Mouse (Mus musculus) forelimb bud, embryonic 11.5 days (tissue): ENCODE data around the gene Astn2.

Experiments
- DNase-seq: peaks from one replicate; pipeline ENCODE4 v3.0.0-alpha.2; 2012; ENCODE audit warnings: low read depth, low spot score

Astn2 gene

DNA sequence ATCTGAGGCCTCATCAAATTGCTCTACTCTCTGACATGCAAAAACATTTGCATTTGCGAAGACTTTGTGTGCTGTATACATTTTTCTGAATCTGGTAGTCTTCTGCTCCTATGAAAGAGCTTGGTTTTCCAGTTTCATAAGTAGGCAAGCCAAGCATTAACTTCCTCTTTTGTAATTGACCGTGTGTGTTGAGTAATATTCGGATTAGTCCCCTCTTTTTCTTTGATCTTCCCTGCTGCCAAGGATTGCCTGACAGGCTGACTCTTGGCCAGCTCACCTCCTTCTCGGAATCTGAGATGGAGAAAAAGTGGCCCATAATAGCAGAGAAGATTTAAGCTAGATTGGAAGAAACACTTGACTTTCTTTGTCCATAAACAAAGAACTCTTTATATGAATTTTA is 838.9 kb downstream of the Astn2 start:
- no peak for DNase-seq

DNA sequence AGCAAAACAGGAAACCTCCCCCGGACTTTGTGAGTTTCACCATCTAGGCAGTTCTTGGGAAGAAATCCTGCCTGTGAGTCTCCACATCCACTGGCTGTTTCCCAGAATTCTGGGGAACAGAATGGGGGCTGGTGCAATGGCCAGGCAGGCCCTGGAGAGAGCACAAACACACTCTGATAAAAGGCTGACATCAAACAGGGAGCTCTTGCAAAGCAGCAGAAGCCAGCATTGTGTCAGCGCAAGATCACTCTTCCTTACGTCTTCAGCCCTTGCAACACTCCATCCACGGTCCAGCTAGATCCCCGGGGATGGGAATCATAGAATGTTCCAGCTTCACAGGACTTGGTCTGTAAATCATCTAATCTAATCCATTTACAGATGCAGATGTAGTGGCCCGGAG is 855.9 kb downstream of the Astn2 start:
- DNase-seq: no peak

DNA sequence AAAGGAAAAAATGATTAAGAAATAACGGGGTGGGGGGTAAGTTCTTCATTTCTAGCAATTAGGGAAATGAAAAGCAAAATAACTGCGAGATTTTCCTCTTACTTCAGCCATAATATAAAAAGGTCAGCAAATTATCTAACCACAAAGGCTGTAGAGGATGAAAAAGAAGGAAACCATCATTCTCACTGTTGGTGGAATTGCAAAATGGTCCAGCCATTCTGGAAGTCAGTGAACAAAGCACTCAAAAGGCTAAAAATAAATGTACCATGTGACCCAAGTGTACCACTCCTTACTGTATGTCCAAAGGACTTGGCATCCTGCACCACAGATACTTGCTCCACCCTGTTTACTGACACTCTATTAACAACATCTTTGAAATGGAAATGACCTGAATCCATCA is 858.8 kb downstream of the Astn2 start:
- no peak for DNase-seq

DNA sequence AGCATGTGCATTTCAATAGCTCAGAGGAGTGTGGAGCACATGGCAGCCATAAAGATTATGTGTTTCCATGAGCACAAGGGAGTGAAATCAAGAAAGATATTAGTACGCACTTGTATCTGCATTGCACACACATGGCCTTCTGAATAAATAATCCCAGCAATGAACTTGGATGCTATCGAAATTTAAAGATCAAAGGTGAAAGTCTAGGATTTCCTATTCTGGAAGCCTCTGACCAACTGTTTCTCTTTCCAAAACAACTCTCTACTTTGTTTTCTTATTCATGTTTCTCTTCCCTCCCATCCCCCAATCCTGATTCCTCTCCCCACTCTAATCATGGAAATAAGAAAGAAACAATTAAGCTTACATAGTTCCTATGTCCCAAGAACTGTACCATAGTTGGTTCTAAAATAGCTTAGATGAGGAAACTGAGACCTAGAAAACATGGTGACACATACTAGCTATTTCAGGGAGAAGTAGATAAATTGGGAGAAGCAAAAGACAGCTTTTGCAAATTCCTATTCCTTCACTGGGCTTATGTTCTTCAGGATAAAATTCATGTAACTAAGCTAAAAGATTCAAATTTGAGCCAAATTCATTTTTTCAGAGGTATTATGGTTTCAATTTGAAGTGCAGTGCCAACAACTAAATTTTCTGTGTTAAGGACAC is 872.2 kb downstream of the Astn2 start:
- DNase-seq: no peak

DNA sequence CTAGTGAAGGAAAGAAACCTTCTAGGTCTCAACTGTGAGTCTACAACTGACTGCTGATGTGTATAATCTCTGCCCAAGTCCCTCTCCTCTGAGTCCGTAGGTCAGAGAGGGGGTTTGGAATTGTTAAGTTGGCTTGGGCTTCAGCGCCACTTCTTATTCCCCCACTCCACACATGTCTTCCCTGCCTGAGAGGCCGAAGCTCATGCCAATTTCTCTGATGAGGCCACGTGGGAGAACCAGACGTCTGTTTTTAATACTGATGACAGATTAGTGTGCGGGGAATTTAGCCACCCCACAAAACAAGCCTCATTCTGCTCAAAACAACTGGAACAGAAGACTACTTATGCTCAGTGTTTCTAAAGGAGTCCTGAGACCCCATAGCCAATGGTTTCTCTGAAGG is 872.8 kb downstream of the Astn2 start:
- DNase-seq: peak; percentile 34

DNA sequence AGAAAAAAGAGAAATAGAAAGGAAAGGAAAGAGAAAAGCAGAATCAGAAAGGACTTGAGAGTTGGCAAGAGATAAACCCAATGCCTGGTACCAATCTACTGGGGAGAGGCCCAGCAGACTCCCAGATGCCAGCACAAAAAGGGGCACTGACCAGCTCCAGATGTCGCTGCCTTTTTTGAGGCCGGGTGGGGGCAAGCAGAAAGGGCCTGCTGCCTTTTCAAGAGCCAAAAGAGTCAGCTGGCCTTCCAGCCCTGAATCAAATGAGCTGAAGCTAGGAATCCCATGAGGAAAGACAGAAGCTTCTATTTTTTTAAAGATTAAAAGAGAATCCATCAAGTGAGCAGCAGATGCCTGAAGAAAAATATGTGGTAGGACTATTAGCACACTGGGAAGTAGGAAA is 873.5 kb downstream of the Astn2 start:
- no peak for DNase-seq

DNA sequence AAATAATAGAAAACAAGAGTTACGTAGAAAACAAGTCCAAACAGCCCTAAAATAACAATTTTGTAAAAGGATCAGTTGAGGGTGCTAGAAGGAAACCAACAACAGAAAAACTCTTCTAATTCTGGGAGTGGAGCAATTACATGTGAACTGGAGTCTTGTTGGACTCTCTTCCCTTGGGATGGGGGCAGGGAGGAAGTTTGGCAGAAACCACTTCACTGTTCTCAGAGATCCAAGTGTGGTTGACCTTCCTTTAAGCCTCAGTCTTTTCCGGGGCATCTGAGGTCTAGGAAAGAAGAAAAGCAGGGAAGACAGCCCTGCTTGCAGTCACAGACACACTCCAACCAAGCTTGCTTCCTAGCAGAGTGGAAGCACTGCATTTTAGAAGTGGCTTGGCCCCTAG is 896.3 kb downstream of the Astn2 start:
- peak; percentile 23 for DNase-seq

DNA sequence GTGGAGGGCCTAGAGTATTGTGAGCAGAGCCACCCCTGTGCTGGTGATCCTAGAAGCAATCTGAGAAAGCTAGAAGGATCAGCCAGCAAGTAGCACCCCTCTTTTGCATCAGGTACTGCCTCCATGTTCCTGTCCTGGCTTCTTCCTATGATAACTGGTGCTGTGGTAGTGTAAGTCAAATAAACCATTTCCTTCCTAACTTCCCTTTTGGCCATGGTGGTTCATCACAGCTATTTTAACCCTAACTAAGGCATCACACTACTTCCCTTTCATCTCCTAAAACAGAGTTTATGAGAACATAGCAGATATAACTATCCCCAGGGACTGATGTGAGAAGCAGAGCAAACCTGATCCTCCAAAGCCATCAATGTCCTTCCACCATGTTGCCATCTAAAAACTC is 897.5 kb downstream of the Astn2 start:
- DNase-seq: no peak

DNA sequence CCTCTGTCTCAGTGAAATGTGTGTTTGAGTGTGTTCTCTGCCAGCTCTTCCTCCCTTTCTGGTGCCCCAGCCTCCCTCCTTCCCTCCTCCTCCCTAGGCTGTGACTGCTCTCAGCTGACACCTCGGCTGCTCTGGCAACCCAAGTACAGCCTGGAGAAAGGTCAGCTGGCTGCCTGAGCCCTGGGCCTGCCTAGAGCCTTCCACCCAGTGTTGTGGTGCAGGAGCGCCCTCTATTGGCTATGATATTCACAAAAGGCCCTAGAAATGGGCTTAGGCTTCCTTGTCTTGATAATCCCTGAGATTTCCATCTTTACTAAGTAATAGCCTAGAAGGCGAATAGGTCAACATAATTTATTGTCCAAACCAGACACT is 908.0 kb downstream of the Astn2 start:
- peak; percentile 92 for DNase-seq

DNA sequence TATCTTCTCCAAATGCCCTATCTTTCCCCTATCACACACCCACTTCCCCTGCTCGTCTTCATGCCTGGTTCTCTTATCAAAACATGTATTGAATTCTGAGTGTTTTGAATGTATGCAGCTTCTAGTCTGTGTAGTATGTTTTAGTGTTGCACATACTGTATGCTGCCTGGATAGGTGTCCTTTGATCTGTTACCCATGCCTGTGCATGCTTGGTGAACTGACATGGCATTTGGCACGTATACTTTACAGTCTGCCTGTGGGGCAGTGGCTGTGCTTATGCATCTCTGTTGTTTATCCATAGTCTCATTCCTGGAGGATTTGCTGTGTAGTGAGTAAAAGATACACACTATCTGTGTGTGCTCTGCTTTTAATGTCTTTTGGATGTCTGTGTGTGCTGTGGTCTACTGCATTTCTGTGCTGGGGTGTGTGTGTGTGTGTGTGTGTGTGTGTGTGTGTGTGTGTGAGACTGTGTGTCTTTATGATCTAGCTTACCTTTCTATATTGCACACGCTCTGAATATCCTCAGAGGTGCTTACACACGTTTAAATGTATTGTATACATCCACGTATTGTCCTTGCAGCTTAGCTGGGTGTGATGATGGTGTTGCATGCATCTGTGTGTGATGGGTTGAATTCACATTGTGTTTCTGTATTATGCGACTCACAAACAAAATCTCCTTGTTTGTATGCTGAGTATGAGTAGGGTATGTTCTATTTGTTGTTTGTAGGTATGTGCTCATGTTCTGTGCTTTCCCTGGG is 908.5 kb downstream of the Astn2 start:
- no peak for DNase-seq

DNA sequence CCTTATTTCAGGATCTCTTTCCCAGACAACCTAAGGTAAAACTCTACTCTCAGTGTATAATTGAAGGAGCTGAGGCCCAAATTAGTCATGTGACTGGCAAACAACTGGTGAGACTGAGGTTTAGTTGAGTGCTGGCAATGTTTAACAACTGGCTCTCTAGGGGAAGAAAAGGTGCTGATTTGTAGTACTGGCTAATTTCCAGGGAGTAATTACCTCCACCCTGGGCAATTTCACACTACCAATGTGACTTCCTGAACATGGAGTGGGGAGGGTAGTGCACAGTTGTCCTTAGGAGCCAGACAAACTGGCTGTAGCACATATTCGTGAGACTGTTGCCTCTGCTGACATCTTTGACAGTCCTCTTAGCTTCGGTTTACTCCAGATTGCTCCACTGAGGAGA is 912.9 kb downstream of the Astn2 start:
- no peak for DNase-seq

DNA sequence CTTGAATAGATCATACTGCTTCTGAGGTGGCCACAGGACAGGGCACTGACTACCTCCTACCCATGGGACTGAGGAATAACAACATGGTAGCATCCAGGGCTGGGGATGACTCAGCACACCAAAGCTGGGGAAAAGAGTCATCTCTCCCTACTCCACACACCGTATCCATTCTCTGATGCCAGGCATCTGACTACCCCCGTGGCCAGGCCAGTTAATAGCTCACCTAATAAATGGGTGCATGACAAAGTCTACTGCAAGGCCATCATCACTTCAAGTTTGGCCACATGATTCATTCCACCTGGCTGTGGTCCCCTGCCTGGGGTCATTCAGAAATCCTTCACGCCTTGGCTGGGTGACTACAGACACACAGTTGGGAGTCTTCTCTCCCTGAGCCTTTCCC is 914.7 kb downstream of the Astn2 start:
- DNase-seq: no peak

DNA sequence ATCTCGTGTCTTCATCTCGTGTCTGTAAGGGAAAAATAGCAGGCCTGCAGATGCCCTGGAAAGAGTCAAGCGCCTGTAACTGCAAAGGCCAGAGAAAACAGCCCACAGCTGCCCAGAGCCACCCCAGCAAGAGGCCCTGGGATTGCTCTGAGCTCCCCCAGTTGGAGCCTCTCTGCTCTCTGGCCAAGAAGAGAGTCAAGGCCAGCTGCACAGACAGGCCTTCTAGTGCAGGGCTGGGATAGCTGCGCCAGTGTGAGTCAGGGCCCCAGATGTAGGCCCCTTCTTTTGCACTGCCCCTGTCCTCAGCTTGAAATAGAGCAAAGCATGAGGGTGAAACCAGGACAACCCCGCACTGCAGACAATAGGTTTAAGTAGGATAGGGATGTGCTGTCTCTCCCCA is 922.8 kb downstream of the Astn2 start:
- DNase-seq: no peak

DNA sequence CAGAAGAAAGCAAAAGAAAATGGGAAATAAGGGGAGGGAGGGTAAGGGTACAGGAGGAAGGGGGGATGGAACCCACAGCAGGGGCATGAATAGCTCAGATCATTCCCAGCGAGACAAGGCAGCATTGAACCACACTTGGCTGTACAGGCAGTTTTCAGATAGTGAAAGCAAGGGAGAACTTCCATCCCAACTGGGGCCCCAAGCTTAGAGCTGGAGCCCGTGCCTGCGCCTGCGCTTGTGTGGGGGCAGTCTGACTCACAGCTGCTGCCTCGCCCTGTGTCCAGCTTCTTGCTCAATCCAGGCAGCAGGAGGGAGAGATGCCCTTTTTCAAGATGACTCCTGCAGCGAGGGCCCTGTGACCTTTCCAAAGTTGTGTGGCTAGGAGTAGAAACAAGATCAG is 927.3 kb downstream of the Astn2 start:
- no peak for DNase-seq

DNA sequence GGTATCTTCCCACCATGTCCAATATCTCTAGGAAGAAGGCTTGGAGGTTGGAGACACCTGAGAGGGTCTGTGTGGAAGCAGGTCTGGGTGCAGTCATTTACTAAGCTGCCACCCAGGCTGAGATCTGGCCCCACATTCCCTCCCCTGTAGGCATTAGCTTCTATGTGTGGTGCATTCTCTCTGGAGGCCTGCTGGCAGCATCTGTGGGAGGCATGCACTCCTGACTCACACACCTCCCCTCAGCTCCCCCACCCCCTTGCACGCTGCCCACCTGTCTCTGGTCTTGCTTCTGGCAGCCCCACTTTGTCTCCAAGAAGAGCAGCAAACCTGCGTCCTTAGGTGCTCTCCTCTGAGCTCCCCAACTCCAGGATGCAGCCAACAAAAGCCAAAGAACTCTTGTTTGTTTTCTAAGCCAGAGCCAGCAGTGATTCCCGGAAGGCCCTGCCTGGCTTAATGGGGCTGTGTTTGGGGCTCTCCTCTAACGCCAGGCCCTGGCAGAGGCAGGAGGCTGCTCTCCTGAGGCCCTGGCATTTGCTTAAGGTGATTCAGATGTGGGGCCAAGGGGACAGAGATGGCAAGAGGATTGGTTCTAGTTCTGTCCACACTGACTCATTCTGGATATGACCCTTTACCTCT is 928.4 kb downstream of the Astn2 start:
- DNase-seq: no peak

DNA sequence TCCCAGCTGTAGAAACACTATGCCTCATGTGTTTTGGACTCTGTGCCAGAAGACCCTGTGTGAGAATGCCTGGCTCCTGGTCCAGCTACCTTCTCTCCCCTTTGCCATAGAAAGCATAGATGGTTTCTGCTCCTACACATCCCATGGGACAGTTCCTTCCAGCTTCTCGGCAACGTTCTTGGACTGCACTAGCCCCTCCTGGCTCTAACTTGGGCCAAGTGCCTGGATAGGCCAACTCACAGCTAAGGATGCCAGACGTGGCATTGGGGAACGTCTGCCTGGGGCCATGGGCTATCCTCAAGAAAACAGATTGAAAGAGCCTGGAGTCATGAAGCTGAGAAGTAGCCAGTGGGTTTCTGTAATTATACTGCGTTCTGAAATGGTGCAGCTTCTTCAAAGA is 931.3 kb downstream of the Astn2 start:
- DNase-seq: no peak

DNA sequence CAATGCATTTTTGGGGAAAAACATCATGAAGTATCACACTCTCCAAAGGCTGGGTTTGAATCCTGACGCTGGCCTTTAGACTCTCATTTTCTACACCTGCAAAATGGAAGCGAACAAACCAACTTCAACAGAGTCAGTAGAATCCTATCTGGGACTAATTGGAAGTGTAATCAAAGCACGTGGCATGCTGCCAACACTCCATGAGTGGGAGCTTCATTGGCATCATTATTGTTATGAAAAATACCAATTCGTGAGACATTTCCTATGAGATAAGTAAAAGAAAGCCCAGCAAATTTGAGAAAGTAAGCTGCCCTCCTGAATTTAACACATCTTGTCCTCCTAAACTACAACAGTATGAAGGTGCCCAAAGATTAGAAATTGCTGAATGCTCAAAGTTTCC is 955.2 kb downstream of the Astn2 start:
- DNase-seq: no peak

DNA sequence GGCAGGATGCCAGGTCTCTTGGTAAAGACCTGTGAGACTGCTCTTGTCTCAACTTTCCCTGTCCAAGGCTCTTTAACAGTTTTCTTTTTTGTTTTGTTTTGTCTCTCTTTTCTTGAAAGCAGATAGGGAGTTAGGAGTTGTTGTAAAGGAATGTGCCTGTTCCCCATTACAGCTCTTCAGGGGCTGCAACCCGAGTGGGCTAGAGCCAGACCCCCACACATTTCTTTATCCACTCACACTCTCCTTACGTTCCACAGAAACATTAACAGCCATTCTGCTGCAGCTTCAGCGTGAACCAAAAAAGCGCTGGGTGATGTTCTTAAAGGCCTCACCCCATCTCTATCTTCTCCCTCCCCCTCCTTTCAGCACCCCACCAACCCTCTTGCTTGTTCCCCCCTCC is 962.7 kb downstream of the Astn2 start:
- no peak for DNase-seq

DNA sequence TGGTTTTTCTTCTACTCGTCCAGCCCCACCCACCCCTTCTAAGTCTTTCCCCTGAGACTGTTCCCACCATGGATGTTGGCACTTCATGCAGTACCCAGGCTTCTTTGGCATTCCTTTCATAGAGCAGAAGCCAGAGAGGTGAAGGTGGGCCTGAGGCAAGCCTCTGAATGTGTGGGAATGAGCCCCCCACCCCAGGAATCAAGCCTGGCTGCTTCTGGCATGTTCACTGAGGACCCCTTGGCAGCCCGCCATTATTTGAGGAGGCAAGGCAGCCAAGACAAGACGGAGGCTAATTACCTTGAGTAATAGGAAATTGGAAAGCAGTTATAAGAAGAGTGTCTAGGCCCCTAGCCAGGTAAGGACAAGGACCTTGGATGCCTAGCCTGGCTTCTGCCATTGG is 973.6 kb downstream of the Astn2 start:
- DNase-seq: no peak

DNA sequence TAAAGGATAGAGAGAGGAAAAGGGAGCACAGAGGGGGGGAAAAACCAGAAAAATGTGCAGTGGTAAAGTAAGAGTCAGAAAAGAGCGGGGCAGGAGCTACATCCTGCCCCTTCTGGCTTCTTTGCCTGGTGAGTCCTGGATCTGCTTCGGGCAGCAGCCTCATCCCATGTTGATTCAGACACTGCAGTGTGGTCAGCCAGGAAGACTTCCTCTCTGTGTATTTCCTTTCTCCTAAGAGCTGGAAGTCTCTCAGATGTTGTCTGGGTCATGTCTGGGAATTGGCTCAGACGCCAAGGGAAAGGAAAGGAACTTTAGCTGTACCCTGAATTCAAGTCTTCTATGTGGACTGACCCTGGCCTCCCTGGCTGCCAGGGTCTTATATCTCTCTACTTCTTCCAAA is 976.9 kb downstream of the Astn2 start:
- DNase-seq: no peak

DNA sequence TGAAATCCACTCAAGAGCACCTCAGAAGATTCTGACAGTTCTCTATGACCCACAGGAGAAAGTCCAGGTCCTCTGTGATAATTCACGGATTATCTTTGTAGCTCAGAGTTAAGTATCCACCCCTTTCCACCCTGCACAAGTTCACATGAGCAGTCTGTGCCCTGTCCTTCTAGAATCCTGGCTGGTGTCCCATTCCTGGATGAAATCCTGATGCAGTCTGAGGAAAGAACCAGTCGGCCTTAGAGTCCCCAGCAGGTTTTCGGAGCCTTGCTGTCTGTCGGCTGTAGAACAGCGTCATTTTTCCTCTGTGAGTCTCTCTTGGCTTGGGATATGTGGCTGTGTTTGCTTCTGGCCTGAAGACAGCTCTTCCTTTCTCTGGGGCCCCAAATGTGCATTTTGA is 978.0 kb downstream of the Astn2 start:
- no peak for DNase-seq

DNA sequence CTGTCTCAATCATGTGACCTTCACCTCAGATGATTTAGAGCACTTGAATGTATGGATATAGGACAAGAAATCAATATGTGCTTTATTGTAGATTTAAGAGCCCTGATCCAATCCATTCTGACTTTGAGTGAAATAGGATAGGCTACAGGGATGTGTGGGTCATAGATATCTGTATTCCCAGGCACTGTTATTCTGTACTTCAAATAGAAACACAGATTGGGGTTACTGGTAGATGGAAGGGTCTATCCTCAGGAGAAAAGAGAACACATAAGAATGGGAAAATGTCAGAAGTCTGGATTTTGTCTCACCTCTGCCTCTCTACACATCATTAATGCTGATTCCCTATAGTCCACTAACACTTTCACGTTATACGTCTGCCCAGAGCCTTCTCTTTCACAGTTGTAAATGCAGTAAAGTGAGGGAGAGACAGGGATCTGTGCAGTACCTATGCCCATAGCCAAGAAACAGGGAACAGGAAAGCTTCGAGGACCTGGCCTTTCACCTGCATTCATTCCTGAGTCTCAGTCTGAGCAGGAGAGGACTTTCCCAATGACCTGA is 981.3 kb downstream of the Astn2 start:
- no peak for DNase-seq

DNA sequence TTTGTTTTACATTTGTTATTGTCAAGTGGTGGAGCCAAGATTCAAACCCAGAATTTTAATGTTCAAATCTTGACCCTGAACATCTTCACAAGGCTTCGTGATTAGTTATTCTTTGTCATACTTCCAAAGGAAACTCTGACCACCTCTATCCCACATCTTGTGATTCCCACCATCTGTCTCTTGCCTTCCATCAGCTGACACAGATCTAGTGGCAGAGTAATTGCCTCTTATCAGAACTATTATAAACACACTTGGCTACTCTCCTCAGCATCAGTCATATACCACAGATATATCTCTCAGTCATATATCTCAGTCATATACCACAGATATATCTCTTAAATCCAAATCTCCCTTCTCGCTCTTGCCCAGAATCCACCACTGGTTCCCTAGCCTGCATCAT is 983.1 kb downstream of the Astn2 start:
- no peak for DNase-seq
